Mouse (Mus musculus) stomach, embryonic 15.5 days (tissue): ENCODE results near the gene Tmem108. TPM values are rescaled to one million over a fixed set of nuclear protein-coding genes. Genes with fewer than 3 reads are reported as not detected.

Source experiments
- ATAC-seq: fragments of 200-750 bp; cut with Nextera tagmentation; 2 replicates; pipeline ENCODE4 v1.8.0; 2017; ENCODE audit warnings: low read depth, moderate number of reproducible peaks, moderate TSS enrichment; ENCODE audit not compliant: insufficient read depth, low FRiP score
- H3K27ac ChIP-seq: fragments of 300-500 bp; sonication (generic); 2 replicates; pipeline ENCODE4 v1.5.1; 2015; ENCODE audit warnings: mild to moderate bottlenecking, inconsistent platforms
- H3K27me3 ChIP-seq: fragments of 300-500 bp; sonication (generic); replicated peaks from 2 replicates; pipeline ENCODE4 v1.6.1; 2015; ENCODE audit warnings: inconsistent platforms
- H3K36me3 ChIP-seq: fragments of 300-500 bp; sonication (generic); 2 replicates; pipeline ENCODE4 v1.6.1; 2015; ENCODE audit warnings: inconsistent platforms
- H3K4me1 ChIP-seq: fragments of 300-500 bp; sonication (generic); 2 replicates; pipeline ENCODE4 v1.6.1; 2015; ENCODE audit warnings: inconsistent platforms
- H3K4me2 ChIP-seq: fragments of 300-500 bp; sonication (generic); 2 replicates; pipeline ENCODE4 v1.6.1; 2015; ENCODE audit warnings: mild to moderate bottlenecking, inconsistent platforms
- H3K4me3 ChIP-seq: fragments of 300-500 bp; sonication (generic); replicated peaks from 2 replicates; pipeline ENCODE4 v1.5.1; 2015; ENCODE audit warnings: inconsistent platforms
- H3K9ac ChIP-seq: fragments of 300-500 bp; sonication (generic); 2 replicates; pipeline ENCODE4 v1.6.1; 2015; ENCODE audit warnings: inconsistent platforms
- H3K9me3 ChIP-seq: fragments of 300-500 bp; sonication (generic); 2 replicates; pipeline ENCODE4 v1.6.1; 2016; ENCODE audit warnings: inconsistent platforms
- WGBS: fragments of 180-500 bp; shearing (Covaris S2); methylation state at CpG from one replicate; pipeline ENCODE4 v1.1.7; 2015; 5-methylcytosine and 5-hydroxymethylcytosine counted together
- polyA plus RNA-seq: library from polyadenylated mRNA; unstranded; fragments of >200 nt; fragmentation: Nextera tagmentation; extraction: Ambion mirVana; gene quantifications from 2 replicates; pipeline ENCODE4 v1.2.1, GENCODE M21; 2015

Gene Tmem108
- polyA plus RNA-seq, 1 experiment from 2014 or later = 12.9 TPM

GRCm38 (mm10) chr9:103595190-103595837 lies 166.3 kb downstream of the Tmem108 start:
- Histone ChIP-seq H3K9ac (no peak overlapping the region), H3K27ac (no peak overlapping the region), H3K36me3 (no peaks in the 10 kb centered on the region), H3K4me3 (no peak overlapping the region), H3K4me2 (no peak overlapping the region), H3K4me1 (no peaks in the 10 kb centered on the region), H3K27me3 (no peaks in the 10 kb centered on the region), H3K9me3 (no peaks in the 10 kb centered on the region)
- ATAC-seq = no peak
- 49% methylated on average over 6 of the region's 6 CpGs for WGBS

- Histone ChIP-seq H3K9ac (no peak overlapping the region), H3K9me3 (no peaks in the 10 kb centered on the region), H3K4me1 (no peaks in the 10 kb centered on the region), H3K27me3 (no peaks in the 10 kb centered on the region), H3K4me2 (no peak overlapping the region), H3K36me3 (no peaks in the 10 kb centered on the region), H3K4me3 (no peak overlapping the region), H3K27ac (no peak overlapping the region)
- no peak for ATAC-seq
- 81% methylated on average over 7 of the region's 7 CpGs for WGBS
Measured at GRCm38 (mm10) chr9:103594423-103595189, 167.0 kb downstream of the Tmem108 start.

- no peak overlapping the region for H3K9ac ChIP-seq
- WGBS = 66% methylated on average over 4 of the region's 4 CpGs
- no peaks in the 10 kb centered on the region for H3K36me3 ChIP-seq
- ATAC-seq = no peak
- no peak overlapping the region for H3K4me3 ChIP-seq
- H3K27me3 ChIP-seq = no peaks in the 10 kb centered on the region
- no peaks in the 10 kb centered on the region for H3K4me1 ChIP-seq
- H3K9me3 ChIP-seq = no peaks in the 10 kb centered on the region
- H3K27ac ChIP-seq = no peak overlapping the region
- H3K4me2 ChIP-seq = no peak overlapping the region
Measured at GRCm38 (mm10) chr9:103593079-103593478, 168.6 kb downstream of the Tmem108 start.

- Histone ChIP-seq H3K27ac (no peak overlapping the region), H3K4me3 (no peak overlapping the region), H3K27me3 (no peaks in the 10 kb centered on the region), H3K36me3 (no peaks in the 10 kb centered on the region), H3K9ac (no peak overlapping the region), H3K4me1 (no peaks in the 10 kb centered on the region), H3K4me2 (no peak overlapping the region), H3K9me3 (no peaks in the 10 kb centered on the region)
- no peak for ATAC-seq
- 84% methylated on average over 4 of the region's 4 CpGs for WGBS
Measured at GRCm38 (mm10) chr9:103591962-103592361, 169.7 kb downstream of the Tmem108 start.

- no peaks in the 10 kb centered on the region for H3K36me3 ChIP-seq
- H3K4me1 ChIP-seq = no peaks in the 10 kb centered on the region
- no peaks in the 10 kb centered on the region for H3K9me3 ChIP-seq
- 88% methylated on average over 5 of the region's 5 CpGs for WGBS
- no peak overlapping the region for H3K4me2 ChIP-seq
- H3K27me3 ChIP-seq = no peaks in the 10 kb centered on the region
- H3K9ac ChIP-seq = no peak overlapping the region
- no peak overlapping the region for H3K4me3 ChIP-seq
- ATAC-seq = no peak
- no peak overlapping the region for H3K27ac ChIP-seq
Measured at GRCm38 (mm10) chr9:103590801-103591200, 170.8 kb downstream of the Tmem108 start.

- WGBS = 82% methylated on average over 4 of the region's 4 CpGs
- Histone ChIP-seq H3K27ac (no peak overlapping the region), H3K36me3 (no peaks in the 10 kb centered on the region), H3K4me3 (no peak overlapping the region), H3K27me3 (no peaks in the 10 kb centered on the region), H3K4me1 (no peaks in the 10 kb centered on the region), H3K9ac (no peak overlapping the region), H3K9me3 (no peaks in the 10 kb centered on the region), H3K4me2 (no peak overlapping the region)
- ATAC-seq = no peak
Measured at GRCm38 (mm10) chr9:103584865-103585264, 176.8 kb downstream of the Tmem108 start.

- no peak for ATAC-seq
- WGBS = 83% methylated on average over 10 of the region's 10 CpGs
- no peak overlapping the region for H3K4me3 ChIP-seq
- H3K9ac ChIP-seq = no peak overlapping the region
- H3K4me1 ChIP-seq = no peaks in the 10 kb centered on the region
- H3K27me3 ChIP-seq = no peaks in the 10 kb centered on the region
- no peak overlapping the region for H3K4me2 ChIP-seq
- no peak overlapping the region for H3K27ac ChIP-seq
- H3K9me3 ChIP-seq = no peaks in the 10 kb centered on the region
- H3K36me3 ChIP-seq = no peaks in the 10 kb centered on the region
Measured at GRCm38 (mm10) chr9:103582249-103582961, 179.2 kb downstream of the Tmem108 start.

- no peak overlapping the region for H3K4me3 ChIP-seq
- H3K9me3 ChIP-seq = no peaks in the 10 kb centered on the region
- H3K27me3 ChIP-seq = no peaks in the 10 kb centered on the region
- no peak for ATAC-seq
- H3K4me1 ChIP-seq = no peaks in the 10 kb centered on the region
- H3K27ac ChIP-seq = no peak overlapping the region
- no peaks in the 10 kb centered on the region for H3K36me3 ChIP-seq
- 92% methylated on average over 6 of the region's 6 CpGs for whole genome bisulfite sequencing
- no peak overlapping the region for H3K4me2 ChIP-seq
- H3K9ac ChIP-seq = no peak overlapping the region
Measured at GRCm38 (mm10) chr9:103580621-103581020, 181.0 kb downstream of the Tmem108 start.

- Histone ChIP-seq H3K27ac (no peak overlapping the region), H3K9me3 (no peaks in the 10 kb centered on the region), H3K36me3 (no peaks in the 10 kb centered on the region), H3K4me3 (no peak overlapping the region), H3K4me1 (no peaks in the 10 kb centered on the region), H3K9ac (no peak overlapping the region), H3K4me2 (no peak overlapping the region), H3K27me3 (no peaks in the 10 kb centered on the region)
- no peak for ATAC-seq
- WGBS = 83% methylated on average over 4 of the region's 4 CpGs
Measured at GRCm38 (mm10) chr9:103580186-103580585, 181.5 kb downstream of the Tmem108 start.

- no peaks in the 10 kb centered on the region for H3K27me3 ChIP-seq
- H3K9me3 ChIP-seq = no peaks in the 10 kb centered on the region
- H3K9ac ChIP-seq = no peak overlapping the region
- WGBS = 82% methylated on average over 9 of the region's 9 CpGs
- no peak for ATAC-seq
- H3K4me2 ChIP-seq = no peak overlapping the region
- no peak overlapping the region for H3K4me3 ChIP-seq
- H3K27ac ChIP-seq = no peak overlapping the region
- H3K4me1 ChIP-seq = no peaks in the 10 kb centered on the region
- no peaks in the 10 kb centered on the region for H3K36me3 ChIP-seq
Measured at GRCm38 (mm10) chr9:103579411-103580026, 182.1 kb downstream of the Tmem108 start.

GRCm38 (mm10) chr9:103577731-103578130 lies 183.9 kb downstream of the Tmem108 start:
- 70% methylated on average over 4 of the region's 4 CpGs for WGBS
- Histone ChIP-seq H3K4me2 (no peak overlapping the region), H3K36me3 (no peaks in the 10 kb centered on the region), H3K9ac (no peak overlapping the region), H3K4me1 (0 out of 2 replicates have a peak, but pooled peaks cover 3% of the 10 kb centered on the region), H3K4me3 (no peak overlapping the region), H3K9me3 (no peaks in the 10 kb centered on the region), H3K27me3 (no peaks in the 10 kb centered on the region), H3K27ac (no peak overlapping the region)
- ATAC-seq = no peak

- H3K27me3 ChIP-seq = no peaks in the 10 kb centered on the region
- H3K4me1 ChIP-seq = 0 out of 2 replicates have a peak, but pooled peaks cover 3% of the 10 kb centered on the region
- H3K9me3 ChIP-seq = no peaks in the 10 kb centered on the region
- H3K36me3 ChIP-seq = no peaks in the 10 kb centered on the region
- H3K9ac ChIP-seq = no peak overlapping the region
- H3K27ac ChIP-seq = no peak overlapping the region
- no peak for ATAC-seq
- WGBS = 79% methylated on average over 5 of the region's 5 CpGs
- no peak overlapping the region for H3K4me3 ChIP-seq
- H3K4me2 ChIP-seq = no peak overlapping the region
Measured at GRCm38 (mm10) chr9:103577181-103577580, 184.5 kb downstream of the Tmem108 start.
